ENCODE assay signal across 9 mouse cellular contexts in genomic region chrX:42557284-42557683, GRCm38 (mm10). TPM values are rescaled to one million over a fixed set of nuclear protein-coding genes. Genes with fewer than 3 reads are reported as not detected.
DNase-seq lines count a peak whose midpoint lies in the region; ATAC-seq and TF ChIP-seq lines count a peak whose summit lies in the region.
"Had no signal": no experiment of that assay in that cellular context is flagged by ENCODE, and none has a peak within 500 bp of the region (broad histone marks: within the 10 kb centered on the region; RNA-seq: fewer than 3 reads in every experiment).

No protein-coding gene starts in this region.

- 22% methylated on average over 7 of the region's 7 CpGs for WGBS in kidney, adult 2 months
- 30% methylated on average over 7 of the region's 7 CpGs for WGBS in kidney, embryonic 16.5 days
- 26% methylated on average over 7 of the region's 7 CpGs for WGBS in midbrain, embryonic 12.5 days

- no peaks in the 10 kb centered on the region for H3K27me3 ChIP-seq in kidney, adult 2 months (replicated peaks; ENCODE audit: control insufficient read depth, insufficient read depth, low read length)
- no peaks in the 10 kb centered on the region; the same call in 1 of the 2 replicates for H3K27me3 ChIP-seq in kidney, embryonic 16.5 days (ENCODE audit: insufficient read depth, low read length)
- no peaks in the 10 kb centered on the region for H3K27me3 ChIP-seq in midbrain, embryonic 12.5 days
- H3K27me3 ChIP-seq: embryonic facial prominence, embryonic 12.5 days had no signal

- ATAC-seq in kidney, embryonic 16.5 days (ENCODE audit: low FRiP score, low TSS enrichment), result no peak
- peak; percentile 47; the same call in 1 of the 2 replicates for ATAC-seq in midbrain, embryonic 12.5 days (ENCODE audit: low FRiP score, low read depth)

- no peak overlapping the region for H3K9ac ChIP-seq in kidney, embryonic 16.5 days (replicated peaks; ENCODE audit: low read length)
- H3K9ac ChIP-seq in midbrain, embryonic 12.5 days (replicated peaks), result no peak overlapping the region
- H3K9ac ChIP-seq: embryonic facial prominence, embryonic 12.5 days had no signal

- no peak overlapping the region for H3K4me3 ChIP-seq in kidney, adult 2 months (ENCODE audit: insufficient read depth, low read depth, low read length)
- H3K4me3 ChIP-seq in kidney, embryonic 16.5 days (ENCODE audit: low read length), result no peak overlapping the region
- H3K4me3 ChIP-seq in midbrain, embryonic 12.5 days, result no peak overlapping the region
- H3K4me3 ChIP-seq: embryonic facial prominence, embryonic 12.5 days had no signal

- peak; percentile 27 for DNase-seq in kidney, adult 2 months
- DNase-seq in MN1 (ENCODE audit: low spot score), result peak; percentile 6
- peak; percentile 68 for DNase-seq in cerebellum, adult 8-10 months
- DNase-seq in gastrocnemius, postnatal 10 days, result peak; percentile 24
- DNase-seq in layer of hippocampus, postnatal 14 days (ENCODE audit: low spot score in 2 of 2), result peak; percentile 45 to 72
- peak; percentile 53 for DNase-seq in thymus, postnatal 0 days (ENCODE audit: low spot score)

- H3K4me1 ChIP-seq in kidney, adult 2 months (ENCODE audit: control insufficient read depth, insufficient read depth, low read length), result no peaks in the 10 kb centered on the region
- H3K4me1 ChIP-seq in kidney, embryonic 16.5 days (ENCODE audit: insufficient read depth, low read length), result no peaks in the 10 kb centered on the region
- no peaks in the 10 kb centered on the region for H3K4me1 ChIP-seq in midbrain, embryonic 12.5 days
- H3K4me1 ChIP-seq: embryonic facial prominence, embryonic 12.5 days had no signal

- H3K9me3 ChIP-seq in kidney, embryonic 16.5 days (ENCODE audit: low read length), result no peaks in the 10 kb centered on the region
- no peaks in the 10 kb centered on the region for H3K9me3 ChIP-seq in midbrain, embryonic 12.5 days
- H3K9me3 ChIP-seq: embryonic facial prominence, embryonic 12.5 days had no signal

- TF ChIP-seq CTCF in kidney, adult 2 months (conservative IDR thresholded peaks at IDR 0.05; ENCODE audit: insufficient read depth, insufficient read length, low read depth, low read length), result peak; percentile 59

- H3K4me2 ChIP-seq in kidney, embryonic 16.5 days (replicated peaks; ENCODE audit: low read depth, low read length), result no peak overlapping the region
- no peak overlapping the region for H3K4me2 ChIP-seq in midbrain, embryonic 12.5 days (replicated peaks)
- H3K4me2 ChIP-seq: embryonic facial prominence, embryonic 12.5 days had no signal

- no peaks in the 10 kb centered on the region for H3K36me3 ChIP-seq in kidney, adult 2 months (ENCODE audit: control insufficient read depth, insufficient read depth, low read length)
- H3K36me3 ChIP-seq in kidney, embryonic 16.5 days (ENCODE audit: insufficient read depth, low read length), result no peaks in the 10 kb centered on the region
- H3K36me3 ChIP-seq in midbrain, embryonic 12.5 days, result no peaks in the 10 kb centered on the region
- H3K36me3 ChIP-seq: embryonic facial prominence, embryonic 12.5 days had no signal

- TF ChIP-seq POLR2A in kidney, adult 2 months (IDR thresholded peaks at IDR 0.05; ENCODE audit: low read depth, low read length), result no peak

- H3K27ac ChIP-seq in kidney, adult 2 months (ENCODE audit: insufficient read depth, low read depth, low read length), result no peak overlapping the region
- no peak overlapping the region for H3K27ac ChIP-seq in kidney, embryonic 16.5 days (ENCODE audit: low read length)
- no peak overlapping the region for H3K27ac ChIP-seq in midbrain, embryonic 12.5 days (replicated peaks)
- H3K27ac ChIP-seq: embryonic facial prominence, embryonic 12.5 days had no signal

RNA-seq across cellular contexts. Expression of gene Sh2d1a, which starts 55.0 kb away (rescaled TPM):
- 0.12 and 0.33 TPM in 2 replicates for polyA plus RNA-seq in kidney, adult 2 months (2012; rRNA removed)
- polyA plus RNA-seq in kidney, embryonic 16.5 days (2015; fragmentation: Nextera tagmentation; extraction: Ambion mirVana), result 0.15 and 0.17 TPM in 2 replicates
- not detected for total RNA-seq in gastrocnemius, postnatal 10 days (2021)
- total RNA-seq in layer of hippocampus, postnatal 14 days (2021), result under 1 TPM in 1 of 2 experiments, not detected in 1; 0.44 TPM
- 1.5 and 1.6 TPM in 2 replicates for polyA plus RNA-seq in midbrain, embryonic 12.5 days (2016; fragmentation: Nextera tagmentation; extraction: Ambion mirVana)
- polyA plus RNA-seq in thymus, postnatal 0 days (2015; fragmentation: Nextera tagmentation; extraction: Ambion mirVana), result 401 and 414 TPM in 2 replicates

Comparison
In these comparisons a context has a peak if more than half of its experiments do, and no peak if none do; other contexts are left out.
1. DNase-seq: peak in every context shown above with its lines; median percentile 68 in cerebellum, adult 8-10 months; 58 in layer of hippocampus, postnatal 14 days; 53 in thymus, postnatal 0 days; 27 in kidney, adult 2 months; 24 in gastrocnemius, postnatal 10 days; 6 in MN1.
2. RNA of gene Sh2d1a, which starts 55.0 kb away (polyA plus RNA-seq): 401 to 414 TPM in thymus, postnatal 0 days; 1.5 to 1.6 TPM in midbrain, embryonic 12.5 days, 0.12 to 0.33 TPM in kidney, adult 2 months and 0.15 to 0.17 TPM in kidney, embryonic 16.5 days; every median in the first group is over 100 times any median in the second.